8 mouse cellular contexts compared by ENCODE assay signal in the genomic region with DNA sequence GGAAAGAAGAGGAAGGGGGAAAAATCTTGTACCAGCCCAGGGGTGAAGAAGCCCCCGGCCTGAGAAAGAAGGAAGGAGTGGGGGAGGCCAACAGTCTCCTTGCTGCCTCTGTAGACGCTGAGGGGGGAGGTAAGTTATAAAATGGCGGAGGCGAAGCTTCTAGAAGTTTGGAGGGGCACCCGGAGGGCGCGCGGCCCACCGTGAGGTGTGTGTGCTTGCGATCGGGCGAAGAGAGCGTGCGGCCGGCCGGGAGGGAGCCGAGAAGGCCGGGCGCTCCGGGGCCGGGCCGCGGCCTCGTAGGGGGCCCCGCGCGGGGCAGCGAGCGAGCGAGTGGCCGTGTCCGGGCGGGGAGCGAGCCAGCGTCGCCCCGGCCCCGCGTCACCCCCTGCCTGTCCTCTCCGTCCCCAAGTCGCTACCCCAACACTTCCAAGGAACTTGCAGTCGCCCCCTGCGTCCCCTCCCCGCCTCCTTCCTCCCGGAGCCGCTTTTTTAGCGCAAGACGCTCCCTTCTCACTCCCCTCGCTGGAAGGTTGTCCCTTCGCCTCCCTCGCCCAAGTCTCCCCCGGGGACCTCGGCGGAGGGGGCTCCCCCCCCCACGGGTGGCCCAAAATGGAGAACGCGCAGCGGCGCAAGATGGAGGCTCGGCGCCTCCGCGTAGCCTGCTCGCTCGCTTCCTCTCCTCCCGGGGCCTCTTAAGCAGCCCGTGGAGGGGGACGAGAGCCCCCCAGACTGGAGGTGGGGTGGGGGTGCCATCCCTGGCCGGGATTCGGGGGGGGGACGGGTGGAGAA. TPM values are rescaled to one million over a fixed set of nuclear protein-coding genes. Genes with fewer than 3 reads are reported as not detected.
DNase-seq lines count a peak whose midpoint lies in the region; ATAC-seq and TF ChIP-seq lines count a peak whose summit lies in the region.

No protein-coding gene starts in this region.

- no peaks in the 10 kb centered on the region for H3K27me3 ChIP-seq in C2C12 (ENCODE audit: control insufficient read depth, insufficient read depth, insufficient read length)
- H3K27me3 ChIP-seq in erythroblast, embryonic 14.5 days (ENCODE audit: control insufficient read depth) = no peaks in the 10 kb centered on the region; the same call in 1 of the 2 replicates
- H3K27me3 ChIP-seq in heart, embryonic 14.5 days (ENCODE audit: control insufficient read depth, insufficient read depth, low read length) = no peaks in the 10 kb centered on the region
- no peaks in the 10 kb centered on the region for H3K27me3 ChIP-seq in liver, postnatal 0 days (ENCODE audit: insufficient read depth, low read length)

- peak; percentile 14; the same call in 1 of the 2 replicates for ATAC-seq in heart, embryonic 14.5 days (ENCODE audit: insufficient number of reproducible peaks, insufficient read depth, low FRiP score, low read depth)
- peak; percentile 27 for ATAC-seq in liver, postnatal 0 days
- 0 out of 2 replicates have a peak, but pooled peaks have one; percentile 16 for ATAC-seq in neutrophil, adult 5-6 weeks (ENCODE audit: extremely low read depth, insufficient number of reproducible peaks, low FRiP score, poor library complexity, severe bottlenecking)

- H3K27ac ChIP-seq in heart, embryonic 14.5 days (replicated peaks in 1 of 2; ENCODE audit: control insufficient read depth in 1 of 2, insufficient read depth in 1 of 2, low read depth in 2 of 2, low read length in 2 of 2) = peak overlapping the region; percentile 100
- peak overlapping the region; percentile 100 for H3K27ac ChIP-seq in liver, postnatal 0 days (ENCODE audit: low read depth)

- DNase-seq in brain, adult 2 months (ENCODE audit: low read depth, low spot score) = peak; percentile 66
- DNase-seq in kidney, postnatal 25 days = peak; percentile 47 to 60
- DNase-seq in liver, postnatal 0 days = peak; percentile 66
- DNase-seq in testis, postnatal 14 days (ENCODE audit: low spot score) = peak; percentile 64

- no peak for TF ChIP-seq CTCF in C2C12 (IDR thresholded peaks at IDR 0.05; ENCODE audit: control insufficient read depth, insufficient read depth, insufficient read length)
- no peak for TF ChIP-seq CTCF in liver, postnatal 0 days (IDR thresholded peaks at IDR 0.05; ENCODE audit: low read depth)

- H3K79me3 ChIP-seq in C2C12 (ENCODE audit: low read depth) = peaks cover 36% of the 10 kb centered on the region

- H3K4me3 ChIP-seq in C2C12 (ENCODE audit: insufficient read depth, poor library complexity, severe bottlenecking) = peak overlapping the region; percentile 43
- H3K4me3 ChIP-seq in erythroblast, embryonic 14.5 days (replicated peaks) = peak overlapping the region; percentile 84
- H3K4me3 ChIP-seq in heart, embryonic 14.5 days (ENCODE audit: control insufficient read depth in 1 of 2, insufficient read depth in 1 of 2, low read depth in 1 of 2, low read length in 2 of 2) = peak overlapping the region; percentile 63 to 91
- peak overlapping the region; percentile 77 for H3K4me3 ChIP-seq in liver, postnatal 0 days (ENCODE audit: low read depth, low read length)

- H3K79me2 ChIP-seq in C2C12 (ENCODE audit: control insufficient read depth, insufficient read depth) = peaks cover 41% of the 10 kb centered on the region

- 17% methylated on average over 69 of the region's 71 CpGs for WGBS in heart, embryonic 14.5 days
- WGBS in liver, postnatal 0 days (ENCODE audit: insufficient replicate concordance) = 15% methylated on average over 24 of the region's 71 CpGs

- peak overlapping the region; percentile 90 for H3ac ChIP-seq in C2C12 (ENCODE audit: control insufficient read depth, insufficient read length, low read depth)

- peaks cover 4% of the 10 kb centered on the region for H3K9me3 ChIP-seq in erythroblast, embryonic 14.5 days (ENCODE audit: control insufficient read depth, low read length)
- no peaks in the 10 kb centered on the region for H3K9me3 ChIP-seq in heart, embryonic 14.5 days (ENCODE audit: control insufficient read depth, low read length)
- no peaks in the 10 kb centered on the region for H3K9me3 ChIP-seq in liver, postnatal 0 days (ENCODE audit: low read length)

- no peak for TF ChIP-seq EP300 in liver, postnatal 0 days (IDR thresholded peaks at IDR 0.05; ENCODE audit: low read depth)

- H3K4me2 ChIP-seq in heart, embryonic 14.5 days (ENCODE audit: low read length) = peak overlapping the region; percentile 61
- peak overlapping the region; percentile 65 for H3K4me2 ChIP-seq in liver, postnatal 0 days (ENCODE audit: low read depth, low read length)

- peak overlapping the region; percentile 98 for H3K9ac ChIP-seq in heart, embryonic 14.5 days (ENCODE audit: low read length)
- H3K9ac ChIP-seq in liver, postnatal 0 days (replicated peaks) = peak overlapping the region; percentile 98

- no peaks in the 10 kb centered on the region for H3K36me3 ChIP-seq in C2C12 (ENCODE audit: control insufficient read depth, insufficient read depth)
- no peaks in the 10 kb centered on the region for H3K36me3 ChIP-seq in erythroblast, embryonic 14.5 days (ENCODE audit: control insufficient read depth)
- no peaks in the 10 kb centered on the region for H3K36me3 ChIP-seq in heart, embryonic 14.5 days (ENCODE audit: control insufficient read depth, insufficient read depth, low read length)
- no peaks in the 10 kb centered on the region for H3K36me3 ChIP-seq in liver, postnatal 0 days (replicated peaks; ENCODE audit: insufficient read depth, low read length)

- peaks cover 11% of the 10 kb centered on the region for H3K4me1 ChIP-seq in erythroblast, embryonic 14.5 days (ENCODE audit: control insufficient read depth)
- H3K4me1 ChIP-seq in heart, embryonic 14.5 days (ENCODE audit: control insufficient read depth in 2 of 2, insufficient read depth in 2 of 2, low read length in 2 of 2) = peaks cover 2 to 8% of the 10 kb centered on the region in 2 experiments; a peak in 3 of 4 replicates
- H3K4me1 ChIP-seq in liver, postnatal 0 days (ENCODE audit: insufficient read depth) = peaks cover 7% of the 10 kb centered on the region; the same call in 1 of the 2 replicates

TF ChIP-seq in C2C12, 6 proteins besides CTCF, POLR2A, EP300 and RAD21:
- TF ChIP-seq FOSL1 (IDR thresholded peaks at IDR 0.05; ENCODE audit: insufficient read depth, low read length, poor library complexity, severe bottlenecking) (no peak), MAX (IDR thresholded peaks at IDR 0.05) (no peak), USF1 (IDR thresholded peaks at IDR 0.05; ENCODE audit: low read depth) (no peak), MYOD1 (IDR thresholded peaks at IDR 0.05; ENCODE audit: control insufficient read depth, insufficient read length, low read depth) (no peak), MYOG (IDR thresholded peaks at IDR 0.05; ENCODE audit: control insufficient read depth, extremely low read depth, insufficient read length) (no peak), CEBPB (IDR thresholded peaks at IDR 0.05; ENCODE audit: low read depth) (no peak)

RNA-seq across cellular contexts. Expression of a gene that starts 0.6 kb away (rescaled TPM):
- 8.4 TPM for polyA plus RNA-seq in C2C12 (2012; fragmentation: generic; extraction: Trizol)
- polyA plus RNA-seq in erythroblast, embryonic 14.5 days (2012) = 0.69 and 0.80 TPM in 2 replicates
- 39.4 and 42.9 TPM in 2 replicates for polyA plus RNA-seq in heart, embryonic 14.5 days (2014; fragmentation: Nextera tagmentation; extraction: Ambion mirVana)
- polyA plus RNA-seq in liver, postnatal 0 days (2015; fragmentation: Nextera tagmentation; extraction: Ambion mirVana) = 14.2 and 16.9 TPM in 2 replicates
- total RNA-seq in neutrophil, adult 5-6 weeks (2017) = 288 and 310 TPM in 2 replicates

Comparison
In these comparisons a context has a peak if more than half of its experiments do, and no peak if none do; other contexts are left out.
1. Peak in every context shown above with its lines: DNase-seq, ATAC-seq, H3K4me3 ChIP-seq and H3K27ac ChIP-seq.